Mouse (Mus musculus) neural tube, embryonic 14.5 days (tissue): ENCODE measurements around the gene Dcxr. TPM values are rescaled to one million over a fixed set of nuclear protein-coding genes. Genes with fewer than 3 reads are reported as not detected.

Experiments
- polyA plus RNA-seq: library from polyadenylated mRNA; unstranded; fragments of >200 nt; fragmentation: Nextera tagmentation; extraction: Ambion mirVana; gene quantifications from 2 replicates; pipeline ENCODE4 v1.2.1, GENCODE M21; 2014

Gene Dcxr
- polyA plus RNA-seq, 1 experiment from 2014 or later = 10.5 TPM

Other genes starting within 250 kb of the Dcxr start
- gene Mrpl12, start 242.7 kb downstream of the Dcxr start, polyA plus RNA-seq = 131 and 135 TPM in 2 replicates
- gene Slc25a10, start 235.4 kb downstream of the Dcxr start, polyA plus RNA-seq = 24.7 and 30.0 TPM in 2 replicates
- 0.19 and 0.22 TPM in 2 replicates for gene Gcgr, start 196.6 kb downstream of the Dcxr start, polyA plus RNA-seq
- gene Mcrip1, start 177.6 kb downstream of the Dcxr start, polyA plus RNA-seq = 248 and 267 TPM in 2 replicates
- not detected in 2 replicates for gene Ppp1r27, start 176.1 kb downstream of the Dcxr start, polyA plus RNA-seq
- 248 and 330 TPM in 2 replicates for gene P4hb, start 154.0 kb downstream of the Dcxr start, polyA plus RNA-seq
- gene Arhgdia, start 145.7 kb downstream of the Dcxr start, polyA plus RNA-seq = 419 and 479 TPM in 2 replicates
- gene Alyref, start 128.9 kb downstream of the Dcxr start, polyA plus RNA-seq = 191 and 222 TPM in 2 replicates
- gene Anapc11, start 128.9 kb downstream of the Dcxr start, polyA plus RNA-seq = 209 and 236 TPM in 2 replicates
- 1.3 TPM in 1 of 2 replicates, not detected in the other for gene Npb, start 118.8 kb downstream of the Dcxr start, polyA plus RNA-seq
- gene Pcyt2, start 109.3 kb downstream of the Dcxr start, polyA plus RNA-seq = 170 and 187 TPM in 2 replicates
- 42.8 and 48.2 TPM in 2 replicates for gene Sirt7, start 102.0 kb downstream of the Dcxr start, polyA plus RNA-seq
- 30.5 and 36.8 TPM in 2 replicates for gene Mafg, start 93.7 kb downstream of the Dcxr start, polyA plus RNA-seq
- 15.3 and 24.9 TPM in 2 replicates for gene Pycr1, start 83.5 kb downstream of the Dcxr start, polyA plus RNA-seq
- 2.3 and 2.5 TPM in 2 replicates for gene Myadml2, start 79.1 kb downstream of the Dcxr start, polyA plus RNA-seq
- 1.3 and 6.2 TPM in 2 replicates for gene Notum, start 66.1 kb downstream of the Dcxr start, polyA plus RNA-seq
- gene Aspscr1, start 54.3 kb downstream of the Dcxr start, polyA plus RNA-seq = 137 and 141 TPM in 2 replicates
- gene Cenpx, start 13.5 kb downstream of the Dcxr start, polyA plus RNA-seq = 87.6 and 95.8 TPM in 2 replicates
- gene Lrrc45, start 13.4 kb downstream of the Dcxr start, polyA plus RNA-seq = 53.9 and 59.4 TPM in 2 replicates
- 70.7 and 135 TPM in 2 replicates for gene Rac3, start 5.8 kb downstream of the Dcxr start, polyA plus RNA-seq
- gene Cbr2, start 4.8 kb upstream of the Dcxr start, polyA plus RNA-seq = 0.39 and 0.81 TPM in 2 replicates
- 0.52 and 2.1 TPM in 2 replicates for gene Hmga1b, start 35.5 kb upstream of the Dcxr start, polyA plus RNA-seq
- gene Rfng, start 56.9 kb upstream of the Dcxr start, polyA plus RNA-seq = 89.6 and 91.1 TPM in 2 replicates
- gene Gps1, start 57.0 kb upstream of the Dcxr start, polyA plus RNA-seq = 302 and 312 TPM in 2 replicates
- 44.8 and 47.8 TPM in 2 replicates for gene Dus1l, start 69.1 kb upstream of the Dcxr start, polyA plus RNA-seq
- 107 and 117 TPM in 2 replicates for gene Fasn, start 97.3 kb upstream of the Dcxr start, polyA plus RNA-seq
- 6.1 and 6.7 TPM in 2 replicates for gene Ccdc57, start 205.6 kb upstream of the Dcxr start, polyA plus RNA-seq
- gene Slc16a3, start 221.2 kb upstream of the Dcxr start, polyA plus RNA-seq = 2.9 and 4.6 TPM in 2 replicates